Mouse (Mus musculus) embryonic fibroblast, embryonic 13.5 days (primary cell): Measurements from ENCODE around the gene Nup107.

Experiments used
- CTCF ChIP-seq: IDR thresholded peaks from 2 replicates; pipeline ENCODE4 v1.5.1; 2011; ENCODE audit warnings: mild to moderate bottlenecking, control low read depth, low read length, moderate library complexity, borderline replicate concordance; ENCODE audit not compliant: insufficient read depth
- POLR2A ChIP-seq: IDR thresholded peaks from 2 replicates; pipeline ENCODE4 v1.6.1; 2011; ENCODE audit warnings: low read depth, mild to moderate bottlenecking, control low read depth, low read length, moderate library complexity

GRCm38 (mm10) chr10:117730140-117730539 is 62.4 kb downstream of the Nup107 start:
- TF ChIP-seq CTCF (no peak), POLR2A (no peak)
